Mouse (Mus musculus) left cerebral cortex, adult 18-20 months (tissue): ENCODE results near the gene Smyd3. TPM values are rescaled to one million over a fixed set of nuclear protein-coding genes. Genes with fewer than 3 reads are reported as not detected.
"Not testable (repeated sequence)": the region's sequence is repeated elsewhere in the genome, so short reads cannot be mapped to it uniquely, and the experiment has no call there.

ENCODE experiments used
- DNase-seq, 2 experiments: peaks; one replicate each; pipeline ENCODE4 v3.0.0; 2021 to 2022; ENCODE audit warnings: low spot score in 2 of 2, mixed read lengths in 1 of 2
- total RNA-seq, 2 experiments: library from RNA; stranded (reverse); gene quantifications; 2 replicates each; pipeline ENCODE4 v1.2.3; 2021

Gene Smyd3
- total RNA-seq, 2 experiments from 2014 or later: 26.6 to 27.4 TPM

DNA sequence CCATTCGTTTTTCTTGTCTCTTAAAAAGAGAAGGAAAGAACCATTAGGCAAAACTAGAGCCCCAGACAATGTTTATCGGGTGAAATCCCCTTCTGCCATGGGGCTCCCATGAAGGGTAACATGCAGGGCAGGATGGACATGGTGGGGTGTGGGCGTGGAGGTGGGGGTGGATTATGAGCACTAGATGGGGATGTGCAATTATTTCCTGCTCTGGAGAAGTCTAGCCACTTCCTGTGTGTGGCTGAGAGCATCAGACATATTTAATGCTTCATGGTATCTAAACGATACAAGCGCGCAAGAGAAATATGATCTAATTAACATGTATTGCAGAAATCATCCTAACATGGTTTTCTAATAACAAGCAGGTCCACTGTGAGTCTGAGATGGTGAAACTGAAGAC lies 334.3 kb downstream of the Smyd3 start:
- no peak for DNase-seq

DNA sequence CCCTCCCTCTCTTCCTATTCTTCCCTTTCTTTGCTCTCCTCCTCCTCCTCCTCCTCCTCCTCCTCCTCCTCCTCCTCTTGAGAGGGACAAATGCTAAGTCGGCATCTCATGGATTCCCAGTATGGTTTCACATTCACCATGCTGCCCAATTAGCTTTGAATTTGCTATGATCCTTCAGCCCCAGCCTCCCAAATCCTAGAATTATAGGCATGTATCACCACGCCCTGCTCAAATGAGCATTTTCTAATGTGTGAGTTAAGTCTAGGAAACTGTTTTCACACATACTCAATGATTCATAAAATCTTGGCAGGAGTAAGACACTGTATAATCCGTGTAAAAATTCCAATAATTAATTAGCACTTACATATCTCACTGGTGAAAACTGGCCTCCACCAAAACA lies 337.3 kb downstream of the Smyd3 start:
- DNase-seq: no peak

GRCm38 (mm10) chr1:179176861-179177658 lies 340.8 kb downstream of the Smyd3 start:
- DNase-seq: no peak

DNA sequence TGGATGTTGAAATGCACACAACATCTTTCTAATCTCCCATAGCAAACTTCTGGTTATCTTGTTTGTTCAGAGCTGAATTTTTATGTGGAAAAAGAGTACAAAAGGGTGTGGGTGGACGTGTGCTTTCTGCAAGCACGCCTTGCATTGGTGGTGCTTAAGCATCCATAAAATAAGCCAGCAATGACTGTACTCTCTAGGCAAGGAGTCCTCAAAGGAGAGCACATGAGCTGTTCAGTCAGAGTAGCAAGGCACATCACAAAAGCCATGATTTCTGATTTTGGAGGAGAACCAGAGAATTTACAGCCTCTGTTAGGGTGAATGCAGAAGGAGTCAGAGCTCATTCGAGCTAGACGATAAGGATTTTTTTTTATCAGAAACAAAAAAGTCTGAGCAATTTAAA lies 343.6 kb downstream of the Smyd3 start:
- no peak for DNase-seq

DNA sequence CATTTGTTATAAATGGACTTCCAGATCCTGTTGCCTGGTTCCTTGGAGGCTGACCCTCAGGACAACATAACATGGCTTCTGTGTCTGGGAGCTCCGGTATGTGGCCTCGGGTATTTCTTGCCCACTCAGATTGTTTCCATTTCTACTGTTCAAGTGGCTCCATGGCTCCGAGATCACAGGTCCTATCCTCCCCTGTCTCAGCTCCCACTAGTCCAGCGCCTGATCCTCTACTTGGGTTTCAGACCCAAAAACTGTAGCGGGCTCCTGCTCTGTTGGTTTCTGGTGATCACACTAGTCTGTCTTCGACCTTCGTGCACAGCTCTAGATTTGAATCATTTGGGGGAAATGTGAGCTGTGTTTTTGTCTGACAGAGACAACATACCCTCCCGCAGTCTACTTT lies 347.3 kb downstream of the Smyd3 start:
- DNase-seq: no peak

DNA sequence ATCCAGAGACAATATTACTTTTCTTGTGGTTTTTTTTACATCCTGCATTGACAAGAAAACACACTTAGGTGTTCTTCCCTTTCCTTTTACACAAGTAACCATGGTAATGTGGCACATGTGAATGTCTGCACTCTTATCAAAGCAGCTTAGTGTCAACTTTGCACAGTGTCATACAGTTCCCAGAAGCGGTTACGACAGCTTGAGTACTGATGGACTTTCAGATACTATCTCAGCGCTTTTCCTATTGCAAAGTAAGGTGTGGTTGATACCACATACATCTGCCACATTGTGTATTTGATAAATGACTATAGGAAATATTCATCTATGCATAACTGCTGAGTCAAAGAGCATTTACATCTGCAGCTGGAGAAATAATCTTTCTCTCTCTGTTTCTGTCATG lies 348.1 kb downstream of the Smyd3 start:
- DNase-seq: no peak

DNA sequence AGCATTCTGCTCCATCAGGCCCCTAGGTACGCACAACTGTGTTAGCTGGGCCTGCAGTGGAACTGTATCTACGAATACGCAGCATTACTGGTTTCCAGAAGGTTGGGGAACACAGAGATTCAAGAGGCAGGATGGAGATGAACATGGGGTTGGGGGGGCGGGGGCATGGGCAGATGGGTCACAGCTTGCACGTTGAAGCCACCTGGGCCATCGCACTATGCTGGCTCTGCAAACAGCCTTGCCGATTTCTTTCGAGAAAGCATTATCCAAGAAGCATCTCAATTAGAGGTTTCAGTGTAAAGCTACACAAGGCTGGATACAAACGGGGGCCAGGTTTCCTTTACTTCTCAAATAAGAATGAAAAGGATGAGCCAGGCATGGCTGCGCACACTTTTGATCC lies 348.7 kb downstream of the Smyd3 start:
- no peak for DNase-seq

DNA sequence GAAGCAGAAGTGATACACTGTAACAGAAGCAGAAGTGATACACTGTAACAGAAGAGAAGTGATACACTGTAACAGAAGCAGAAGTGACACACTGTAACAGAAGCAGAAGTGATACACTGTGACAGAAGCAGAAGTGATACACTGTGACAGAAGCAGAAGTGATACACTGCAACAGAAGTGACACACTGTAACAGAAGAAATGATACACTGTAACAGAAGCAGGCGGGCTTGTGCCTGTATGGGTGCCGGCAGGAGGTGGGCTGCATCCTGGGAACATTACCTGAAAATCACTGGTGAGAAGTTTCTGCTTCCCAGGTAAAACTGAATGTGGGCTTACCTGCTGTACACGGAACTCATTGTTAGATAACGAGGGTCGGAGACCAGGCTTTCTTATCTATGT lies 353.6 kb downstream of the Smyd3 start:
- DNase-seq: not testable (repeated sequence)

GRCm38 (mm10) chr1:179162752-179163151 lies 355.1 kb downstream of the Smyd3 start:
- DNase-seq: not testable (repeated sequence)

- DNase-seq: no peak
These were observed 355.9 kb downstream of the Smyd3 start for GRCm38 (mm10) chr1:179161947-179162346.

GRCm38 (mm10) chr1:179160697-179161096 lies 357.1 kb downstream of the Smyd3 start:
- no peak for DNase-seq

- DNase-seq: no peak
These were observed 365.5 kb downstream of the Smyd3 start for GRCm38 (mm10) chr1:179152376-179152775.

DNA sequence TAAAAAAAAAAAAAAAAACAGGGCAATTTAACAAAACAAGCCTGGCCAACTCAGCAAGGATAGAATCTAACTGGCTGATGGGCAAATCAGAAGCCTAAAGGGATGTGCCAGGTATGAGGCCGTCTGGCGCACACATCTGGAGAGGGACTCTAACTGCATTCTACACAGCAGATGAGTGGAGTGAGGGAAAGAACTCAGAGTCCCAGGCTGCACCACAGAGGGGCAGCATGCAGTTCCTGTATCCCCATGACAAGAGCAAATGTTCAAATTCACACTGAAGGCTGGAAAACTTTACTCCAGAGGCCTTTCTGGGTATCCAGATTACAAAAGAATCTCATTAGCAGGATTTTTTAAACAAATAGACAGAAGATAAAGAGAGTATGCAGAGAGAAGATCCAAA lies 366.6 kb downstream of the Smyd3 start:
- no peak for DNase-seq

- no peak for DNase-seq
These were observed 368.2 kb downstream of the Smyd3 start for GRCm38 (mm10) chr1:179149468-179150140.

GRCm38 (mm10) chr1:179146730-179147167 lies 371.1 kb downstream of the Smyd3 start:
- no peak for DNase-seq

DNA sequence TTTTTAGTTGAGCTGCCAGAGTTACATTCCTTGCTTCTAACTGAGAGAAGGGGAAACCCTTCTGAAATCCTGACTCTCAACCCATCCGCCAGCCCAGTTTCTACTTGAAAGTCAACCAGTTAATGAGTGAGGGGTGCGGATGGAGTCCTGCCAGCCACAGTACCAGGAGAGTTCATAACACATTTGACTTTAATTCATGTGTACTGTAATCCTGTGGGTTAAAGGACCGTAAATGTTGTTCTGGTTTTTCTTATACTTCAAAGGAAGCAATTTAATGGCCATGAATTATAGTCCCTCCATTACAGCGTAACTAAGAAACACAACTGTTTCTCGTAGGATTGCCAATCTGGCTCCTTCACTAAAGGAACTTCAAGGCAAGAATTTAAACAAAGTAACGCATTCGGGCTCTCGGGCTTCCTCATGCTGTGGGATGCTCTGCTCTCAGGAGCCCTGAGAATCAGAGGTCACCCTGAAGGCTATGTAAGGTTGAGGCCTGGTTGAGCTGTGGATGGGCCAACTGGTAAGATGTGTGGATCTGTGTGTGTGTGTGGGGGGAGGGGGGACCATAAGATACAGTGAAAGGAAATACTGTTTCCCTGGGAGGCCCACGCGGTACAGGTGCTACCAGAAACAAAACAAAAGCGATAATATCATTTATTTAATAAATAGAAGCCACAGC lies 374.5 kb downstream of the Smyd3 start:
- DNase-seq: no peak

DNA sequence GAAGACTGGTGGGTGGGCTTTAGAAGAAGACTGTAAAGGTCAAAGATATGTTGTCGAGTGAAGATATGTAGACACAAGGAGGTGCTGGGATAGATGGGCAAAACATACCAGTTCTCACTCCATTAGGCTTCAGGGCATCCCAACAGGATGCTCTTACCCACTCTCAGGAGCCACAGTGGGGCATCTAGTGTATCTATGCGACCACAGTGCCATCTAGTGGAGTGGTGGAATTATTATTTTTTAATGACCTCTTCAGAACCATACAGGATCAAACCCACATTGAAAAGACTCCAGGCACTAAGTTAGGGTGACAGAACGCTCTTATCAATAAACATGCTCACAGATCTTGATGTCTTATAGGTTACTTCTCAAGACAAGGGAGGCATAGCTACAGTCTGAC lies 375.7 kb downstream of the Smyd3 start:
- peak; percentile 39 to 51 for DNase-seq

DNA sequence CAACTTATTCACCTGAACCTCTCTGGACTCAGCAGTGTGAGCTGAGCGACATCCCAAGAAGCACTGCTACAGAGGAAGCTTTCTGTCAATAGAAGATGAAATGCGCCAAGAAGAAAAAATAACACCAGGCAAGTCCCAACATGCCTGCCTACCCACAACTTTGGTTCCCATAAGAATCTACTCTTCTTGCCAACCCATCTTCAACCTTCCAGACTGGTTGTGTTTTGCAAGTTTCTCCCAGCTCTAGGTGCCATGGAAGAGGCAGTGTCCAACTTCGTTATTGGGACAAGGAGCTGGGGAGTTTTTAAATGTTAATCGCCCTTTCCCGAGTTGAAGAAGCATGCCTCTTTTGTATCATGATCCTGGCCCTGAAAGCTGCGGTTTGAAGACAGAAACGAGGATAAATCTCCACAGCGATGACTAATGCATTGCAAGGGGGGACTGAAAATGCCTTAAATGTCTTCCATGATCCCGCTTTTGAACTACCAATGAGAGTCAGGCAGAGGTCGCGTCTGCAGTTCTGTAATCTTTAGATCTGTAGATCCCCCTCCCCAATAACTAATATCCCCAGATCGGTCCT lies 376.7 kb downstream of the Smyd3 start:
- DNase-seq: no peak

GRCm38 (mm10) chr1:179137145-179137477 lies 380.7 kb downstream of the Smyd3 start:
- no peak for DNase-seq

DNA sequence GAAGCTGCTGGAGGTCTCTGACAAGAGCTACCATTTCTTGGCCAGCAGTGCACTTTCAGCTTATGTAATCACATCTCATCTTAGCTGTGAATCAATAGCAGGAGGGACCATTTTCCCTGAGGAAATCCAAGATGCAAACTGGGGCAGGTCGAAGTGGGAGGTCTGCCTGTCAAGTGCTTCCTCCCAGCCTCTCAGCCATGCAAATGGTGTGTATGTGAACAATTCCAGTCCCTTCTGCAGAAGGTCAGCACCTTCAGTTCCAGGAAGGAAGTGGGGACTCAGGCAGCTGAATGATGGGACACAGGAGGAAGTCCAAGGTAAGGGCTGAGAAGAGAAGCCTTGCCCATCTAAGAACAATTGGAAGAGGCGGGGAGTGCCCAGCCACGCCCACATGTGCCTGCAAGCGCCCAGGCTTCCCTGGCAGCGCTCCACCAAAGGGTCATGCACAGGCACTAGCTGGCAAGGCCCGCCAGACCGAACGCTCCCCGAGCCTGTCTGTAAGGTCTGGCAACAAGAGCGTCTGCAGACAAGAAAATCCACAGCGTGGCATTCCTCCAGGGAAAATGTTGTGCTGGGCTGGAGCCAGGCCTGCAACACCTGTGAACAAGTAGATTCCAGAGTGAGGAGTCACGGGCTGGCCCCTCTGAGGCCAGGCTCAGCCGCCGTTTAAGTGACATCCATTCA lies 381.2 kb downstream of the Smyd3 start:
- DNase-seq: peak; percentile 3 to 5

DNA sequence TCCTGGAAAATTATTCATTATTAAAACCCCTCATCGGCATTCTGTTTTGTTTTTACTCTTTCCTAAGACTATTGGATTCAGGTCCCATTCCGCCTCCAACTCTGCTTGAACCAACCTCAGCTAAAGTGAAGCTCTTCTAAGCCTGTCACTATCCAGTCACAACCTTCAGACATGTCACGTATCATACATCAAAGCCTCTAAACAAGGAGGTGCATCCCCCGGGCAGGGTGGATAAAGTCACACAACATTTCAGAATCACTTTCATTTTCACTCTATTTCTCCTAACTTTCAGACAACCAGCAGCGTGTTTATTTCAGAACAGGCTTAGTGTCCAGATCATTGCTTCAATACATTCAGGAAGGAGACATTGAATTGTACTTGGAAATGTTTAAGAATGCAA lies 387.8 kb downstream of the Smyd3 start:
- no peak for DNase-seq
